Mouse (Mus musculus) monocyte, adult 2 months (primary cell): ENCODE measurements around the gene Sorbs1.

Experiments used
- DNase-seq, 2 experiments: peaks; one replicate each; pipeline ENCODE4 v3.0.0; 2022; ENCODE audit warnings: low spot score in 2 of 2, low read depth in 1 of 2

The Sorbs1 gene

DNA sequence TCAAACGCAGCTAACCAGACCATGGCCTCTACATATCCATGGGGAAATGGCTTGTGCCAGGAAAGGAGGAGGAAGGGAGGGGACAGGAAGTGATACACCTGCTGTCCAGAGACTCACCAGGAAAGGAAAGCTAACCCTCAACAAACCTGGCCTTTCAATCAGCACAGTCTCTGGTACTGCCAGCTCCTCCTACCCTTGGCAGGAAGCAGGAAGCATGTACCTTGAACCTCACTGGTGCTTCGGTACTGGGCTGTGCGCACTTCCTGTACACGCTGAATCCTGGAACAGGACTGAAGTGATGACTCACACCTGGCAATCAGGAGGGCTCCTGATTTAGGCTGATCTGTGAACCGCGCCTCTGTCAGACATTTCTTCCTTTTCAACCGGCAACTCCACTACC, 206.0 kb downstream of the Sorbs1 start:
- DNase-seq, result no peak

GRCm38 (mm10) chr19:40306631-40307030, 206.9 kb downstream of the Sorbs1 start:
- no peak for DNase-seq

DNA sequence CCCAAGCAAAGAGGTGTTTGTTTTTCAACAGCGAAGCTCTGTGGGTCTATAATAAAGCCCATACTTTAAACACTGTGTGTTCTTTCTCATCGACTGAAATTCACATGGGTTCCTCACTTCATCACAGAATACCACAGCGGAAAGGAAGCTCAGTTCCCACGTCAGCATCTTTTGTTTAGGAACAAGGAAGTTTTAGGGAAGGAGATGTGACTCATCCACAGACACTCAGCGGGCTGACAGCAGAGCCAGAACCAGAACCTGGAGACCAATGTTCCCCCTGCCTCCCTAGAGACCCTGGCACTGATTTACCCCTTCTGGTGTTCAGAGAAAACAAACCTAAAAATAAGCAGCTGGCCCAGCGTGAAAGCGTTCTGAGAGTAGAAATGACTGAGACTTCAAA, 208.1 kb downstream of the Sorbs1 start:
- DNase-seq, result no peak

GRCm38 (mm10) chr19:40302916-40303315, 210.7 kb downstream of the Sorbs1 start:
- DNase-seq, result no peak

- no peak for DNase-seq
Measured at GRCm38 (mm10) chr19:40302477-40302876, 211.1 kb downstream of the Sorbs1 start.

DNA sequence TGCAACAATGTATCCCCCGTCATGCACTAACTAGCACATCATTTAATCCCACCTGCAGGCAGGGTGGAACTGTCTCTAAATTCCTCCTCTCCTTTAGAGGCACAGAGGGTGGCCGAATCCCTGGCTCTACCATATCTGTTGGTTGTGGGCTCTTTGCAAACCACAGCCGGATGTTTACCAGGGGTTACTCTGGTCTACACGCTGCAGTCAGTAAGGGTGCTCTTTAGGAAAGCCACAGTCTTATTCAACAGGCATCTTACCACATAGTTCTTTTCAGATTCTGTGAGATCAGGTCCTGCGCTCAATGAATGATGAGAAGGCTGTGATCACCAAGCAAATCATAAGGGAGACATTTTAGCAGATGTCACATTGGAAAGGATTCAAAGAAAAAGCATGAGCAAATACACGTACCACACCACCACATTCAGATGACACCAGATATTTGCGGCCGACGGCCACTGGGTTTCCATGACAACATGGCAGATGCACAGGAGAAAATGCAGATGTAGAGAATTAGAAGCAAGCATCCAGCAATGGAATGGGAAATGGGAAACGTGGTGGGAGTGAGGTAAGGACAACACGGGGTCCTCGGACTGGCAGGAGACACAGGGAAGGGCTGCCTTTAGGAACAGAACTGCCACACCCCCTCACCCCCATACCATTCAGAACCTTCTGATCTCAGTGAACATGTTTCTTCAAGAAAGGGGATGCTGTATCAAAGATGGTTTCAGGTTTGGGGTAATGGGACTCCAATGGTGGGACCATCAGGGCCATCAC, 213.4 kb downstream of the Sorbs1 start:
- no peak for DNase-seq

GRCm38 (mm10) chr19:40299182-40299581, 214.4 kb downstream of the Sorbs1 start:
- DNase-seq, result no peak

DNA sequence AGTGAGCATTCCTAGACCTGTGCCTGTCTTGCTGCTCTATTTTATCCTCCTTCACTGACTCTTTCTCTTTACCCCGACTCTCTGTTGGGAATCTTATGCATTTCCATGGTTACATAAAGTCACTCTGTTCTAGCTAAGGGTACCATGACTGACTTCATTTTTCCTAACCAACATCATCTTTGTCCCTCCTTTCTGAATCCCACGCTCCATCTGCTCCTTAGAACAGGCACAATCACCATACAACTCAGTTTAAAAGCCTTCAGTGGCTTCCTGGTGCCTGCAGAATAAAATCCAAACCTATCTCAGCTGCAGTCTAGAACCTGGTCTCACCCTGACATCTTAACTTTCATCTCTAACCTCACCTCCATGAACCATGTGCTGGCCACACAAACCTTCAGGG, 215.0 kb downstream of the Sorbs1 start:
- no peak for DNase-seq

- DNase-seq, result no peak
Measured at GRCm38 (mm10) chr19:40297798-40298144, 215.8 kb downstream of the Sorbs1 start.

DNA sequence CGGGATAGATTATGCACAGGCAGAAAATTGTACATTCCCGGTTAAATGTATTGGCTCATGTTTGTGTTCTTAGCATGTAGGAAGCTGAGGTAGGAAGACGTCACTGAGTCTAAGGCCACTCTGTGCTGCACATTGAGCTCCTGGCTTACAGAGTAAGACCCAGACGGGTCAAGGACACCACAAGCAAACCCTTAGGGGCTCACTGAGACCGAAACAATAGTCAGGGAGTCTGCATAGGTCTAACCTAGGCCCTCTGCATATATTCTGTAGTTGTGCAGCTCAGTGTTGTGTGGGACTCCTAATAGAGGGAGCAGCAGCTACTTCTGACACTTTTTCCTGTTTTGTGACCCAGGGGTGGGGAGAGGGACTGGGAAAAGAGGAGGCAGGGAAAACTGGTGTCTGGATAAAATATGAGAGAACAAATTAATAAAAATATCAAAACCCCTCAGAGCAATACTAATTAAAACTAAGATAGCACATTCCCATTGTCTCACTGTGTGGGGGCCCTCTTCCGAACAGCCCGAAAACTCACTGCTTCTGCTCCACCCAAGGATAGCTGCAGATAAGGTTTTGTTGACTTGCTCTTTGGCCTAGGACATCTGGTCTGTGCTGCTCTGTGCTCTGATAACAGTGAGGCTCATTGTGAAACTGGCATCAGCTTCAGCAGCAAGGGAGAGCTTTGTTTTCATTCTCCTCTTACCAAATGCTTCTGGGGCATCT, 216.3 kb downstream of the Sorbs1 start:
- DNase-seq, result no peak

DNA sequence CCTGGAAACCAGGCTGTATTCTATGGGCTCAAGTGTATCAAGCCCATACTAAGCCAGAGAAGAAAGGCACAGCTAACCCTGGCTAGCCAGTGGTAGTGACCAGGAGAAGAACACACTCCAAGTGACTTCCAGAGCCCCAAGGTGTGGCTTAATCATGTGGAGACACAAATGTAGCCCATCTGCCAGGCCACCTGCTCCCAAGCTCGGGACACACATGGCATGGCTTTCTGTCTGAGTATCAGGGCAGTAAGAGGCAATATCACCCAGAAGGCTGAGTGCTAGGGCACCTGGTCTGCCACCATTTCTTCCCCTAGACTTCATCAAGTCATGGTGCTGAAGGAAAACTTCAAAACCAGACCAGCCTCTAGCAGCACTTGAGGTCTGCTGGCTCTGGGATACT, 219.3 kb downstream of the Sorbs1 start:
- no peak for DNase-seq

- no peak for DNase-seq
Measured at GRCm38 (mm10) chr19:40293791-40294190, 219.8 kb downstream of the Sorbs1 start.

GRCm38 (mm10) chr19:40290099-40290724, 223.4 kb downstream of the Sorbs1 start:
- DNase-seq, result no peak

GRCm38 (mm10) chr19:40288415-40288814, 225.2 kb downstream of the Sorbs1 start:
- DNase-seq, result no peak

GRCm38 (mm10) chr19:40284704-40285103, 228.9 kb downstream of the Sorbs1 start:
- DNase-seq, result no peak

- no peak for DNase-seq
Measured at GRCm38 (mm10) chr19:40283415-40283814, 230.2 kb downstream of the Sorbs1 start.

GRCm38 (mm10) chr19:40278372-40279023, 235.1 kb downstream of the Sorbs1 start:
- no peak for DNase-seq

GRCm38 (mm10) chr19:40277494-40277893, 236.1 kb downstream of the Sorbs1 start:
- no peak for DNase-seq

DNA sequence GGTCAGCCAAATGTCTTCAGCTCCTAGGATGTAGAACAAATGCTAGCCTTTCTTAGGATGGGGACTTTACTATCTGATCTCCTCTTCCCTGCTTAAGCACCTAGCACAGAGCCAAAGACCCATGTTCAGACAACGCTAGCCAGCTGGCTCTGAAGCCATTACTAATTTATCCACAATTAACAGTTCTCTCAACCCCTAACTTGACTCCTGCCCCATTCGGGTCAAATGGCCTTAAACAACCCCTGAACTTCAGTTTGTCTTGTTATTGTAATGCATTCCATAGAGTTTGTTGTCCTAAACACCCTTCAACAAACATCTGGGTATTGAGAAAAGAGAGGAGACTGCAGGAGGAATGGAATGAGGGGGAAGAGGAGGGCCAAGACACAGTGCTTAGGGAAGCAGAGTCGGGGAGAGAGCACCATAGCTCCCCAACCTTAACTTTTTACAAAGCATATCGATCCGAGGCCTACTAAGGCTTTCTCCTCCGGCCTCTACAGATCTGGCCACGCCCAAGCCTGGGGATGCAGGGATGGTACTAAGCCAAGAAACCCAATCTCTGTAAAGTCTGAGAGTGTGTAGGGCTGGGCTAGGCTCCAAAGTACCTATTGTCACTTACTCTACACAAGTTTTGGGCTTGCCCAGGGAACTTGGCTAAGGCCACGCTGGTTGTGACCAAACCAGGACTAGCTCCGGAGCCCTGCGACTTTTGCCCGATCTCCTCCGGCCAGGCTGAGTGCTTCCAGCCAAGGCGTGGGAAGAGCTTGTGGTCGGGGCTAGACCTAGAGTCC, 238.0 kb downstream of the Sorbs1 start:
- no peak for DNase-seq

- no peak for DNase-seq
Measured at GRCm38 (mm10) chr19:40272674-40273073, 240.9 kb downstream of the Sorbs1 start.

DNA sequence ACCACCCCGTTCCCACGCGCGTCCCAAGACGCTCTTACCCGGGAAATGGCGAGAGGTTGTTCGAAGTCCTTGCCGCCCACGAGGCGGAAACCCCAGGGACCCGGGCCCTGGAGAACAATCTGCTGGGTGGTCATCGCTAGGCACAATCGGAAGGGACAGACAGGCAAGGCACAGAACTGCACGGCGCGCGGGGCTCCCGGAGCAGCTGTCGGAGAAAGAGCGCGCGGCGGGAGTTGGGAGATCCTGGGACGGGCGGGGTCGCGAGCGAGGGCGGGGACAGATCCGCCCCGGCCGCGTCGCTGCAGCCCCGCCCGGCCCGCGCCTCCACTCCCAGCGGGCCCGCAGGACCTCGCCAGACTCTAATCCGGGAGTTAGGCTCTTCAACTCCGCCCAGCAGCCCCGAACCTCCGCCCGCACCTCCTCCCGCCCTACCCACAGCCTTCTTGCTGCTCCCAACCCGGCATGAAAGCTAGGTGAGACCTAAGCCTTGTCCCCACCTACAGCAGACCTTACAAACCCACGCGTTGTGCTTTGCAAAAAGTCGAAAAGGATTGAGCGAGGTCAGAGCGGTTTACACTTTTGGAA, 242.2 kb downstream of the Sorbs1 start, which contains the start of gene Pdlim1:
Gene Pdlim1 (minus strand): TSS at position 535 of the 585 bp plus-strand sequence.
- DNase-seq, result peak; percentile 1 to 7
